Mouse (Mus musculus): ENCODE measurements around the gene Ptma.

The Ptma gene

DNA sequence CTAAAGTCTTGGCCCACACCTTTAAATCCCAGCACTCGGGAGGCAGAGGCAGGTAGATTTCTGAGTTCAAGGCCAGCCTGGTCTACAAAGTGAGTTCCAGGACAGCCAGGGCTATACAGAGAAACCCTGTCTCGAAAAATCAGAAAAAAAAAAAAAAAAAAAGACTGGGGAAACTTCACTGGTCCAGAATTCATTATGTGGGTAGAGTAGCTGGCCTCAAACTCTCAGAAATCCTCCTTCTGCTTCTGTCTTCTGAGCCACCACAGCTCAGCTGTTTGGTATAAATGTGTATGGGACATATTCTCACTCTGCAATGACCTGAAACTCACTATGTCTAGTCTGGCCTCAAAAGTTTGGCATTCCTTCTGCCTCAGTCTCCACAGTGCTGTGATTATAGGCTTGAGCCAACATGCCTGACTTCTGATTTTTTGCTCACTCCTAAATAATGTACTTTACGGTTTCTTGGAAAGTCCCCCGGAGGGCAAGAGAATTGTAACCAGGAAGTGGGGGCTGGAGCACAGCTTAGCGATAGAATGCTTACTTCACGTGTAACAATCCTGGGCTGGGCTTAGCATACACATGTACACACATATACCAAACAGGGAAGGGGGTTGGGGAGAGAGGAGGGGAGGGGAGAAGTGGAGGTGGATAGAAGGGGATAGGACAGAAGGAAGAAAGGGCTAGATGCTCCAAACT, 10.7 kb upstream of the Ptma start:
- no peak for DNase-seq (ENCODE audit: low spot score in 2 of 2)

DNA sequence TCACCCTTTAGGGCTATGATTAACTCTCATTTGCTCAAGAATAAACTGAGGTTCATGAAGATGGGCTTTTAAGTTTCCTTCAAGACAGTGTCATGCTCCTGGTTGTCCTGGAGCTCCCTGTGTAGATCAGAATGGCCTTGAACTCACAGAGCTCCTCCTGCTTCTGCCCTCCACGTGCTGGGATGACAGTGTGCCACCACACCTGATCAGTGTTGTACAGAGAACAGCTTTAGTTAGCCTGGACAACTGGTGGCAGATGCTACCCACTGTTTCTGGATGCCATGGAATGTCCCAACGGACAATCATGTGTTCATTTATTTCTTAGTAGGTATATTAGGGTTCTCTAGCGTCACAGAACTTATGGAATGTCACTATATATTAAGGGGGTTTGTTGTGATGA, 9.4 kb upstream of the Ptma start:
- DNase-seq (ENCODE audit: low spot score in 2 of 2), result no peak

DNA sequence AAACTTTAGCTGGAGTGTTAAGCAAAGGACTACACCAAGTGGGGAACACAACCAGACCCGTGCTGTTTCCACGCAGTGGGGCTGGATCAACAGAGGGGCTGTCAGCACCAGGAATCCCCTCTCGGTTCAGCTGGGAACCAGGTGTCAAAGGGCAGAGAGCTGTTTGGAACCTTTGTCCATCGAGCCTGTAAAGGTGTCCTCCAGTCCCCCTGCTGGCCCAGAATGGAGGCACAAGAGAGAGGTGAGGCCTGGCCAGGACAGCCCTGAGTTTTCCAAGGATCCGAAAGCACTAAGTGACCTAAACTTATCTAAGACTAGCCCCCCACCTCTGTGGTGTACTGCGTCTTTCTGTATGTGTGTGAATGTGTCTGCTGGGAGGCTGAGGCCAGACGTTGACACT, 6.2 kb upstream of the Ptma start:
- DNase-seq (ENCODE audit: low spot score in 2 of 2), result no peak

DNA sequence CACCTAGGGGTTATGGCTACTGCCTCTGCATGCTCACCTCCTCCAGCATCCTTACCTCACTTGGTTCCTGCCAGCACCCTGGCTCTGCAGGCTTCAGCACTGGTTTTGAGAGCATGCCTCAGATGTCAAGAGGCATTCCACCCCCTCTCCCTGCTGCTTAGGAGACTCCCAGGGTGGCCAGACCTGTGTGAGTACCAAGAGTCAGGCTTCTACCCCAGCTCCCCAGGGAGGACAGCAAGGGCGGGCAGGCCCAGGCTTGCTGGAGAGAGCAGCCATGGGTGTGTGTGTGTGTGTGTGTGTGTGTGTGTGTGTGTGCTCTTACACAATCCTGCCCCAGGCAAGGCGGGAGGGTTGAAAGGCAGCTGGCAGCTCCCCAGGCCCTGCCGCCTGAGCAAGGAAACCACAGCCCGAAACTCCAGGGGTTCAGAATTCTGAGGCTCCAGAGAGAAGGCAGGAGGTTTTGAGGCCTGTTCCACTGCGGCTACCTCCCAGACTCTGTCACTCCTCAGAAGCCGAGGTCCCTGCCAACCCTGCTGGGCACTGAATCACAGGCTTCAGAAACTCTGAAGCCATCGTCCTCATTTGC, 4.1 kb upstream of the Ptma start:
- DNase-seq (ENCODE audit: low spot score in 2 of 2), result no peak

DNA sequence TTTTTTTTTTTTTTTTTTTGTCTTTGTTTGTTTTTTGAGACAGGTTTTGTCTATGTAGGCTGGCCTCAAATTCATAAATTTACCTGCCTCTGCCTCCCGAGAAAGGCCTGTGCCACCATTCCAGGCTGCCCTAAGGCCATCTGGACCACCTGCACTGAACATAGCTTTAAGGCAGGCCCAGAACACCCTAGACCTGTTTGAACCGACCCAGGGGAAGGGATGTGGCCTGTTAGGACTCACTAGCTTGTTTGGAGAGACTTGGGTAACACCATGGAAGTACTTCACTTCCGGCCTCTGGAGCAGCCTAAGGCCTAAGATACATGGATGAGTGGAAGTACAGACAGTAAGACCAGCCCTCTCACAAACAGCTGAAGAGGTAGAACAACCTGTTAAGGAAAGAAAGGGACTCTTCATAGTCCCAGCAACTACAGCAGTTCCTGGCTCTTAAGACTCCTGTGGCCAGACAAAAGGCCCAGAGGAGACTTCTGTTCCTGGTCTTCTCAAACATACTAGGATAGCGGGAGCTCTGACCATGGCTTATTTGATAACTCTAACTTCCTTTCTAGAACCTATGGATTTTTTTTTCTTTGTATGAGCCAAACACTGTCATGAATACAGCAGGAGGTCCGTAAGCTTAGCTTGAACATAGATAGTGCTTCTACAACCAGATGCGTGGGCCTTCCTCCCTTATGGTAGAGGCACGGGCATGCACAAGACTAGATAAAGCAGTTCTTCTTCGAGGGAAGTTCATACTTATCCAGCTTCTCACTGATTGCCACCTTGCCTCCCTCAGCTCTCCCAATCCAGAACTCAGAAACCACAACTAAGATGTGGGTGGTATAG, 2.5 kb upstream of the Ptma start:
- DNase-seq (ENCODE audit: low spot score in 2 of 2), result peak in 1 of 2 experiments; percentile 18

DNA sequence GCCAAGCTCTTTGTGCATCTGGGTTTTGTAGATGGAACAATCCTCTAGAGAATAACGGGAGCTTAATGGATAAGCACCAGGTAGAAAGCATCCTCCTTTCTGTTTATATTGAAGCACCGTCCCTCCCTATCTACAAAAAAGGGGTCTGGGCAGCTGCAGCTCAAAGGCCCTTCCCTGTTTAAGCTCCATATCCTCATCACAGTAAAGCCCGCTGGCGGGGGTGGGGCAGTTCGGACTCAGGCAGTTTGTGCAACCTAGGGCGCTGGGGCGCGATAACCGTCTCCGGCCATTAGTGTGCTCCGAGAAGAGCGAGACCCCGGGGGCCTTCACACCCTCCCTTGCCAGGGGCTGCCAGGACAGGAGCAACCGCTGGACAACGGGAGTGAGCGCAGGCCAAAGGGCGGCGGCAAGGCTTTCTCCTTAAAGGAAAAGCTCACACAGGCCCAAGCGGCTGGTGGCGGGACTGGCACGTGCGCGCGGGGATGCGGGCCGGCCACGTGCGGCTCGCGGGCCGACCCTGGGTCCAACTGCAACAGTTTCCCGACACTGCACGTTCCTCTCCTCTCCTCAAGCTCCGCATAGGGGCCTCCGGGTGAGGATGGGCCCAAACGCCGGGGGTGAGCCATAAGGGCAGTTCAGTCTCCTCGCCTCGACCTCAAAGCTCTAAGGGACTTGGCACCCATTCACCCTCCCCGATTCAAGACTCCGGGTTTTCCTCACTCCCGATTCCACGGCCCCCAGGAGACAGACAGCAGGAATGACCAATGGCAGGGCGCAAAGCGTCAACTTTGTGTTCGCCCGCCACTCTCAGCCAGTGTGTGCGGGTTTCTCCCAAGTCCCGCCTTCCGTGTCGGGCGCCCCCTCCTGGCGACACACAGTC, 1.7 kb upstream of the Ptma start:
- DNase-seq (ENCODE audit: low spot score in 2 of 2), result peak; percentile 99 to 100

DNA sequence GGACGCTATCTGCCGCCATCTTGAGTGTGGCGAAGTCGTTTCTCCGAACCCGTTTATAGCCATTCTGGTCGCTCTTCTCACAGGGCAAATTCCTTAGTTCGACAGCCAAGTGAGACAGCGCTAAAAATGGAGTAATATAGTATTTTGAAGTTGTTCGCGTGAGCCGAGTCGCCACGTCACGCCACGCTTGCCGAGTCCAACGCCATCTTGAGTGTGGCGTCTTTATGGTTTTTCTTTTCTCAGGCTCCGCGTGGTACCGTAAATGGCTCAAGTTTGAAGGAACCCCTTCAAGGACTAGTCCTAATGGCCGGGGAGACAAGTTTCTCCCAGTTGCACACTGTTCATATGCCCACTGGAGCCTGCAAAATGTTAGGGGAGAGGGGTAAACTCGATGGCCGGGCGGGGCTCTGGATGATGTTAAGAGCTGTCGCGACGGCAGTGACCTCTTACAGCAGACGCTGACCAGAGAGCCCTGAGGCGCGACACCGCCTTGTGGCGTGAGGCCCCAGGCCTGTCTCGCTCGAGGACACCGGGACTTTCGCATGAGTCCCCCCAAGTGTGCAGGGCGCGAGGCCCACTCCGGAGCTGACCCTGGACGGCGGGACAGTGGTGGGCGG, 919 bp upstream of the Ptma start:
- DNase-seq (ENCODE audit: low spot score in 2 of 2), result peak in 1 of 2 experiments; percentile 60

DNA sequence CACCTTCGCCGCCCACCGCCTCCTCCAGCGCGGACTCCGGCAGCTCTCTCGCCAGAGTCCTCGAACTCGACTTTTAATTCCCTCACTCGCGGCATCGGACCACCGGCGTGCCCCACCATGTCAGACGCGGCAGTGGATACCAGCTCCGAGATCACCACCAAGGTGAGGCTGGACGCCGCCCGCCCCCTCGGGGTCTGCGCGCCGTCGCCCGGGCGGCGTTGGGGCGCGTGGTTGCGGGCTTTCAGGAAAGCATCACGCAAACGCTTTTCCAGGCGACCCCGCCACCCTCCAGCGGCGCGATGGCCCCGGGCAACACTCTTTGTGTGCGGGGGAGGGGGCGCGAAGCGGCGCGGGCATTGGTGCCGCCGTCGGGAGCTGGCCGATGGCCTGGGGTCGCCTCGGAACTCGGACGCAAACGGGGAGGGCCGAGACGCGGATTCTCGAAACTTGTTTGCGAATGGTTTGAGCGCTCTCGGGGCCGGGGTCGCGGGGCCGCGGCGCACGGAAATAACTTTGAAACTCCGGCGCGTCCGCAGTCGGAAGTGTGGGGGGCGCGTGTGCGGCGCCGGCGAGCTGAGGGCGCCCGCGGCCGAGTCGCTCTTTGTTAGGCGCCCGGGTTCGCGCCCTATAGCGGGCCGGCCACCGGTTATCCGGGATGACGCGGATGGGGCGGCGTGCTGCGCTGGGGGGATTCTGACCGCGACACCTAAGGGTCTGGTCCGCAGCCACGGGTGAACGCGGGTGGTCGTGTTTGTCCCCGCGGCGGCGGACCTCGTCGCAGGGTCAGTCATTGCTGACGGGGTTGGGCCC, 468 bp downstream of the Ptma start:
- no peak for DNase-seq (ENCODE audit: low spot score in 2 of 2)

DNA sequence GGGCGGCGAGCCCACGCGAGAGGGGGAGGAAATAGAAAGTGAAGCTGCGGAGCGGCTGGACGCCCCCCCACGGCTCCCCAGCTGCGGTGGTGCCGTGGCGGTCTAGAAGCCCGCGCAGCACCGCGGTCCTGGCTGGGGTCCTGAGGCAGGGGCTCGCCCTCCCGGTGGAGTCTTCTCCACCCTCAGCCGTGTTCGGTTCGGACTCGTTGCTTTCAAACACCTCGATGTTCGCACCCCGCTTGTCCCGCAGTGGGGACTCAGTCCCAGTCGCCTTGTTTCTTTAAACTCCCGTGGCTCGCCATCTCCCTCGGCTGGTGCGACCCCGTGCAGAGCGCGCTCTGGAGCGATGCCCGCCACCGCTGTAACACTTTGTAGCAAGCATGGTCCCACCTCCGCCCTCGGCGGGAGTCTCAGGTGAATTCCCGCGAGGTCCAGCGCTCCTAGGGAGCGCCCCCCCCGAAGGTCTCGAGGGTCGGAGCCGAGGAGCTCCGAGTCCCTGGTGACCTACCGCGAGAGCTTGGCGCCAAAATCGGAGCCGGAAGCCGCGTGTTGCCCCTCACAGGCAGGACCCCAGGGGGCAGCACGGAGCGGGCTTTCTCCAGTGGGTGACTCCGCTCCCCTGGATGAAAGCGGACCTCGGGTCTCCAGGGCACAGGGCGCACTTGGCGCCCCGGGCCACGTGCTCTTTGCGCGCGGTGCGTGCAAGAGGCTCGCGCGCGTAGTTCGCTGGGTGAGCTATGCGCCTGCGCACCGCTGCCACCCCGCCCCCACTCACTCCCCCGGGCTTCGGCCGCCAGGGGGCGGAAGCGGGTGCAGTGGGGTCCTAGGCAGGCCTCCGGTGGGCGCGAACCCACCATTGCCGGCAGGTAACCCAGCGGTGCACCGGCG, 1.3 kb downstream of the Ptma start:
- peak; percentile 92 to 96 for DNase-seq (ENCODE audit: low spot score in 2 of 2)

DNA sequence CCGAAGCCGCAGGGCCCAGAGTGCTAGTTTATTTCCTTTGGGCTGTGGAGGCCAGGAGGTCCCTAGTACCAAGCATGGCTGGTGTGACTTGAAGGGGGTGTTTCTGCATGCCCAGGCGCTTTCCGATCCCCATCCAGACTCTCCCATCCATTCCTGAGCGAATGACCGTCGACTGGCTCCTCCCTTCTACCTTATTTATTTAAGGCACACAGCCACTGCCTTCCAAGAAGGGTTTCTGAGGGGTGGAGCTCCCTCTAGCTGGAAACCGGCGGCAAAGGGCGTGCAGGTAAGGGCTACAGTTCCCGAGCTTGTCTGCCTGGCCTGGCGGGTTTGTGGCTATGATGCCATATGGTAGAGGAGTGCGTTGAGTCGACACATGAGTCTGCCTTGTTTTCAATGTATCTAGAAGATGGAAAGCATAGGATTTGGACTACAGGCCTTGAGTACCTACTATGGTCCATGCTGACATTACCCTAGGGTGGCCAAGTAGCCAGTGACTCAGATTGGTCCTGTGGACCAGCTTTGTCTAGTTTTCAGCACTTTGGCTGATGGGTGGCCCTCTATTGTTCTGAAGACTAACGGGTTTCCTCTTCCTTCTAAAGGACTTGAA, 2.1 kb downstream of the Ptma start:
- DNase-seq (ENCODE audit: low spot score in 2 of 2), result no peak

DNA sequence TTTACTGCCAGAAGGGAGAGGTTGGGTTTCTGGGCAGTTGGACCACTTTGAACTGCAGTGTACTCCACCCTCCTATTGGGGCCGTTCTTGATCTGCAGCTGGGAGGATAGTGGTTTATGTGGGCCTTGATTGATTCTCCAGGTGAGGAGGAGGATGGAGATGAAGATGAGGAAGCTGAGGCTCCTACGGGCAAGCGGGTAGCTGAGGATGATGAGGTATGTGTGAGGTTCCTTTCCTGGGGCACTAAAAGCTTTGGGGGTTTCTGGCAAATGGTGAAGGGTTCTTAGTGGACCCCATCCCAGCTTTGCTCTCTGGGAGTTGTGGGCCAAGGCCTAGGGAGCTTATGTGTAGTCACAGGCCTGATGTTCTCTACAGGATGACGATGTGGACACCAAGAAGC, 3.1 kb downstream of the Ptma start:
- no peak for DNase-seq (ENCODE audit: low spot score in 2 of 2)

DNA sequence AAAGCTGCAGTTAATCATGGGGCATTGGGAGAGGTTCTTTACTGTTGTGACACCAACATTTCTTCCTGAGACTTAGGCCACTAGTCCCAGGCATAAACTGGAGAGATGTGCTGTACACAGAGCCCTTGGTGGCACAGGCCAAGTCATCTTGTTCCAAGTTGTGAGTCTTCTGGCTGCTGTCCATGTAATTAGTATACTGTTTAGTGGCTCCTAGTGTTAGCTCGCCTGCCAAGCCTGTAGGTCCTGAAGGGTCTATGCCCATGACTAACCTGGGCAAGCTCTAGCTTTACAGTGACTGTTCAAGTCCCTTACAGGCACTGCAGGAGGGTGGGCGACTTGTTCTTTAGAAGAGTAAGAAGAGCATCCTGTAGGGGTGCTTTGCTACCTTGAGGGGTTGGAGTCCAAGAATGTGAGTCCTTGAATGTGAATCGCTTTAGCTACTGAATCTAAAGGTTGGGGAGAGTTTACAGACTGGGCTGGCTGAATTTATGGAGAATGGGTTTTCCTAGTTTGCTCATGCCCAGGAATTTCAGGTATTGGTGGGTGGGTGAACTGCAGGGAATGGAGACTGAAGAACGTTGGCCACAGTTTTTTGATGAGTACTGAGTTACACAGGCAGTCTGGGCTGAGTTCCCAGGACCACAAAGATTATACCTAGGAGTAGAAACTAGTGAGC, 4.5 kb downstream of the Ptma start:
- no peak for DNase-seq (ENCODE audit: low spot score in 2 of 2)

DNA sequence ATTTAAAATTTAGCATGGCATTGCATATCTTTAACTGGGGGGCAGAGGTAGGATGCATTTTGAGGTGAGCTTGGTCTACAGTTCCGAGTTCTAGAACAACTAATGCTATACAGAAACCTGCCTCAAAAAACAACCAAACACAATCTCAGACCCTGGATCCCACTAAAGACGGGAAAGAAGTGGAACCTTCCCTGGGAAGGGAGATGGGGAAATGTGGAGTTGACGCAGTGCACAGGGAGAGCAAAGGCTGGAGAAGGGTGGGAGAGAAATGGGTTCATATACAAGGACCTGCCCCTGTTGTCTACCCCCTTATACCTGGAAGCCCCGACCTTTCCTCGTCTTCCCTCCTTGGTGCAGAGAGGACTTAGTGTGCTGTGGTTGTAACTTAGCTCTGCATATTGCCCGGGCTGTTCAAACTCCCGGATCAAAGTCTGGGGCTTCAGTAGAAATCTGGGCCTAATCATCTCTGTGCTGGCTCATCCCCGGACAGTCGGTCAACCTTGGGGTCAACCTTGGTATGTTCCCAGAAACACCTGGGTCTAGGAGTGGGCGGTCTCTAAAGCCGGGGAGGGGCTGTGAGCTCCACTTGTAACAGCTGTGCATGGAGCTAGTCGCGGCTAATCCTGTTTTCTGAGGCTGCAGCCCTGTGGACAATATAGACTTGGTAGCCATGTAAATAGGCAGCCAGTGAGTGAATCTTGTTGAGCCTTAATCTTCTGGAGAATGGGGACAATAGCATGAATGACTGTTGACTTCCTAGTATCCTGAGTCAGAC, 5.2 kb downstream of the Ptma start:
- no peak for DNase-seq (ENCODE audit: low spot score in 2 of 2)

DNA sequence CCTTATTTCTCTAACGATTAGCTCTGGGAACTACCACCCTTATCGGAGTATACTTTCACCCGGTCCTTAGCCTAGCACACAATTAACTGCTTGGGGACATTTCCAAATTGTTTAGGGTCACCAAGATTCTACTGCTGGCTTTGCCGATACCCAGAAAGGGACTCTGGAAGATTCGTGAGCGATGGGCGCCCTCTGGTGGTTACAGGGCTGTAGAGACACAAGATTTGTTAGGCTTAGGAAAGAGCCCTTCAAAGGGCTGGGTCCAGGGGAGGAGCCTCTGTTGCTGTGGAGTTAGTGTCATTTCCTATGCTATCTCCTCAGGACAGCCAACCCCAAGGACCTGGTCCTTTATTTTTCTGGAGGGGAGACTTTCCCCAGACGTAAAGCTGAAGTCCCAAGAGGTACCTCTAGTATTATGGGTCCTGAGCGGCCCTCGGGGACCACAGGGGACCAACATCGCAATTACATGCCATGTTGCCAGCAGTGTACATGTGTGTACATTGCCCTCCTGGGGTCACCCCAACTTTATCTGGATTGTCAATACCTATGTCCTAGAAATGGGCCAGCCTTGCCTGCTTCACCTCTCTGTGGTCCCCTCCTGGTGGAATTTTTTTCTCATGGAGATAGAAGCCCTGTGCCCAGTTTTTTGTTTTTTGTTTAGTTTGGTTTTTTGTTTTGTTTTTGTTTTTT, 6.0 kb downstream of the Ptma start:
- DNase-seq (ENCODE audit: low spot score in 2 of 2), result peak; percentile 95 to 96

DNA sequence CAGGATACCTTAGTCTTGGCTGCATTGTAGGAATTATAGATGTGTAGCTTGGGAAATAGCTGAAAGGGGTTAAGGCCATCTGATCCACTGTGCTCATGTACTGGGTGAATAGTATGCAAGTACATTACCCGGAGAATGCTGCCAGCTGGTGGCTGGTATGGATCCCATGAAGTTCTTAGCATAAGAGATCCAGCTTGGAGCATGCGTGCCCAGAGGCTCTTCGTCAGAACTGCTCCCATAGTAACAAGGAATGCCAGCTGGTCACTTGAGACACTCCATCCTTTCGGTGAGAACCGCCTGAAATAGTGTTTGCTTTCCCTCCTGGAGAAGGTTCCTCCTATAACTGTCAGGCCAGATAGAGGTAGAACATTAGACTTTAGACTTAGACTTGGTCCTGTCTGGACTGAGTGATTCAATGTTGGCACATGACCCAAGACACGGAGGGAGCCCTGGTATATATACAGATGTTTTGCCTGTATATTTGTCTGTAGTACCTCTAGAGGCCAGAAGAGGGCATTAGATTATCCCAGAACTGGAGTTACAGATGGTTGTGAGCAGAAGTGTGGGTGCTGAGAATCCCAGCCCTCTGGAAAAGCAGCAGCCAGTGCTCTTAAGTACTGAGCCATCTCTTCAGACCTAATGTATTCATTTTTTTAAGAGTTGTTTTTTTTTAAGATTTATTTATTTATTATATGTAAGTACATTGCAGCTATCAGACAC, 7.0 kb downstream of the Ptma start:
- DNase-seq (ENCODE audit: low spot score in 2 of 2), result peak in 1 of 2 experiments; percentile 35

DNA sequence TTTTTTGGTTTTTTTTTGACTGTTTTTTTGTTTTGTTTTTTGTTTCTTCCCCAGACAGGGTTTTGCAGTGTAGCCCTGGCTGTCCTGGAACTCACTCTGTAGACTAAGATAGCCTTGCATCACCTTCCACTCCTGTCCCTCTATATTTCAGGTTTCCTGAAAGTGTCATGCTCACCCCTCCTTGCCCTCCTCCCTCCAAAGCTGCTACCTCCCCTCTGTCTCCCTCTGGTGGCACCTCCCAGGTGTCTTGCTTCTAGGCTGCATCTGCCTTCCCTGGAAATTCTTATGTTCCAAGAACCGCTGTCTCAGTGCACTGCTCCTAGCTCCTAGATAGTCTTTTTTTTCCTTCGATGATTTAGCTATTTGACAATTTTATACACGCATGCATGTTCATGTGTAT, 11.9 kb downstream of the Ptma start:
- no peak for DNase-seq (ENCODE audit: low spot score in 2 of 2)
